Mouse (Mus musculus) stomach, postnatal 0 days (tissue): ENCODE results near the gene Ptpn1. TPM values are rescaled to one million over a fixed set of nuclear protein-coding genes. Genes with fewer than 3 reads are reported as not detected.
A peak's percentile ranks its signal among the peaks of the same experiment; 100 is the strongest.

Experiments used
- ATAC-seq: fragments of 200-750 bp; cut with Nextera tagmentation; 2 replicates; pipeline ENCODE4 v1.8.0; 2017; ENCODE audit not compliant: low FRiP score, low TSS enrichment
- DNase-seq: peaks from one replicate; pipeline ENCODE4 v3.0.0-alpha.2; 2016; ENCODE audit warnings: low spot score
- H3K27ac ChIP-seq: fragments of 300-500 bp; sonication (generic); replicated peaks from 2 replicates; pipeline ENCODE4 v1.5.1; 2014; ENCODE audit warnings: mild to moderate bottlenecking, control low read depth
- H3K27me3 ChIP-seq: fragments of 300-500 bp; sonication (generic); 2 replicates; pipeline ENCODE4 v1.6.1; 2014; ENCODE audit warnings: low read length; ENCODE audit not compliant: control insufficient read depth, insufficient read depth
- H3K36me3 ChIP-seq: fragments of 300-500 bp; sonication (generic); 2 replicates; pipeline ENCODE4 v1.6.1; 2014; ENCODE audit warnings: low read length, mixed read lengths; ENCODE audit not compliant: control insufficient read depth, insufficient read depth
- H3K4me1 ChIP-seq: fragments of 300-500 bp; sonication (generic); replicated peaks from 2 replicates; pipeline ENCODE4 v1.6.1; 2014; ENCODE audit warnings: antibody characterized with exemption; ENCODE audit not compliant: control insufficient read depth, insufficient read depth
- H3K4me2 ChIP-seq: fragments of 300-500 bp; sonication (generic); replicated peaks from 2 replicates; pipeline ENCODE4 v1.6.1; 2014; ENCODE audit warnings: low read depth, mild to moderate bottlenecking, control low read depth, moderate library complexity
- H3K4me3 ChIP-seq: fragments of 300-500 bp; sonication (generic); 2 replicates; pipeline ENCODE4 v1.5.1; 2014; ENCODE audit warnings: low read depth, low read length, control low read depth
- H3K9ac ChIP-seq: fragments of 300-500 bp; sonication (generic); 2 replicates; pipeline ENCODE4 v1.6.1; 2014; ENCODE audit warnings: mild to moderate bottlenecking, low read length, control low read depth, mixed read lengths
- H3K9me3 ChIP-seq: fragments of 300-500 bp; sonication (generic); 2 replicates; pipeline ENCODE4 v1.6.1; 2016; ENCODE audit warnings: low read length; ENCODE audit not compliant: control insufficient read depth
- CTCF ChIP-seq: IDR thresholded peaks from 2 replicates; pipeline ENCODE4 v1.5.1; 2016; ENCODE audit warnings: antibody characterized with exemption, low read depth, mild to moderate bottlenecking, moderate library complexity
- EP300 ChIP-seq: optimal IDR thresholded peaks from 2 replicates; pipeline ENCODE3; 2016; ENCODE audit warnings: antibody characterized with exemption
- WGBS: fragments of 180-500 bp; shearing (Covaris S2); extraction: QIAGEN DNeasy Blood & Tissue Kit; methylation state at CpG from one replicate; pipeline ENCODE4 v1.1.7; 2014; 5-methylcytosine and 5-hydroxymethylcytosine counted together
- polyA plus RNA-seq: library from polyadenylated mRNA; unstranded; fragments of >200 nt; fragmentation: Nextera tagmentation; extraction: Ambion mirVana; gene quantifications from 2 replicates; pipeline ENCODE4 v1.2.1, GENCODE M21; 2015

The Ptpn1 gene
- polyA plus RNA-seq, 1 experiment from 2014 or later = 51.1 TPM

DNA sequence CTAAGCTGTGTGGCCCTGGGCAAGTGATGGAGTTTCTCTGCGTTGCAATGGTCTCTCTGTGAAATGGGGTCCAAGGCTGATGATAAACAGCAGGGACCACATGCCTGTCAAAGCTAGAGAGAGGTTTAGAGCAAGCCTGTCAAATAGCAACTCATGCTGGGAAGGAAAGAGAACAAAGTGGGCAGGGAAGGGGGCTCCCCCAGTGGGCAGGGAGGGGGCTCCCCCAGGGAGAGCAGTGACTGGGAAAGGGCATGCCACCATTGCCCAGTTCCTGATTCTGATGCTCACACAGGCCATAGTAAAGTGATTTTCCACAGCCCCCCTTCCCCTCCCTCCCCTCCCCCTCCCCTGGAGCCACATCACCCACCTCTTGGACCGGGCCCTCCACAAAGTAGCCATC, 71.0 kb downstream of the Ptpn1 start:
- DNase-seq (no peak), ATAC-seq (no peak)
- 82% methylated on average over 1 of the region's 2 CpGs for WGBS
- H3K27me3 ChIP-seq = no peaks in the 10 kb centered on the region
- H3K27ac ChIP-seq = peak overlapping the region; percentile 70
- no peaks in the 10 kb centered on the region for H3K36me3 ChIP-seq
- H3K4me2 ChIP-seq = 0 out of 2 replicates have a peak overlapping the region, but pooled peaks have one; percentile 5
- no peaks in the 10 kb centered on the region for H3K4me1 ChIP-seq
- H3K9me3 ChIP-seq = no peaks in the 10 kb centered on the region
- H3K9ac ChIP-seq = no peak overlapping the region
- TF ChIP-seq CTCF (no peak), EP300 (no peak)
- H3K4me3 ChIP-seq = no peak overlapping the region

DNA sequence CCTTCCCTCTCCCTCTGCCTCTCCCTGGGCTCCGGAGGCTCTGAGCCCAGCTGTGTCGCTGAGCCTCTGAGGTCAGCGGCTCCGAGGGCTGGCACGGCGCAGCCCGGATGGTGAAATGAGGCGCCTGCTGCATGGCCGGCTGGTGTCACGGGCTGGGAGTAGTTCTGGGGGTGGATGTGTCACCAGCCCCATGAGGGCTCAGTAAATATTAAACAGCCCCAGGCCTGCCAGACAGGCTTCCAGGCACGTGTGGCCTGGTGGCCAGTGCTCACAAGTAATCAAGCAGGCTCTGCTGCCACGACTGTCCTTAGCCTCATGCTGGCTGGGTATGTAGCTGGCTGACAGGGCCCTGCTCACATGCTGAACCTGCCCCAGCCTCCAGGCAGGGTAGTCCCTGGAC, 71.6 kb downstream of the Ptpn1 start:
- TF ChIP-seq EP300 (no peak), CTCF (no peak)
- peak; percentile 71 for ATAC-seq
- DNase-seq = peak; percentile 71
- Histone ChIP-seq H3K9me3 (no peaks in the 10 kb centered on the region), H3K9ac (no peak overlapping the region; the same call in 1 of the 2 replicates), H3K4me2 (peak overlapping the region; percentile 5; the same call in 1 of the 2 replicates), H3K27me3 (no peaks in the 10 kb centered on the region), H3K4me1 (no peaks in the 10 kb centered on the region), H3K4me3 (no peak overlapping the region), H3K36me3 (no peaks in the 10 kb centered on the region), H3K27ac (peak overlapping the region; percentile 70)
- whole genome bisulfite sequencing = 50% methylated on average over 12 of the region's 12 CpGs

DNA sequence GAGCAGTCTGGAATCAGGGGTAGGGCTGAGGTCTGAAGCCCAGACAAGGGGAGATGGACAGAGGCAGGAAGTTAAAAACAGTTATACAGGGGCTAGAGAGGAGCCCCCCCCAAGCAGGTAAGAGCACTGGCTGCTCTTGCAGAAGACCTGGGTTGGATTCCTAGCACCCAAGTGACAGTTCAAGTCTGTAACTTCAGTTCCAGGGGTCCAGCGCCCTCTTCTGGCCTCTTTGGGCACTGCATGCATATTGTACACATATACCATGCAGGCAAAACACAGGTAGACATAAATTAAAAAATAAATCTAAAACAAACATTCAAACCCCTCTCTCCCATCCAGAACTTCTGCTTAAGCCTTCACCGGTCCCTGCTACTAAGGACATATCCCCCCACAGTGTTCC, 72.5 kb downstream of the Ptpn1 start:
- ATAC-seq = no peak
- H3K9me3 ChIP-seq = no peaks in the 10 kb centered on the region
- DNase-seq = no peak
- no peaks in the 10 kb centered on the region for H3K36me3 ChIP-seq
- H3K4me2 ChIP-seq = no peak overlapping the region
- TF ChIP-seq CTCF (peak; percentile 60), EP300 (no peak)
- no peaks in the 10 kb centered on the region for H3K27me3 ChIP-seq
- H3K9ac ChIP-seq = no peak overlapping the region
- H3K4me3 ChIP-seq = no peak overlapping the region
- H3K27ac ChIP-seq = no peak overlapping the region
- H3K4me1 ChIP-seq = no peaks in the 10 kb centered on the region
- WGBS = 71% methylated on average over 2 of the region's 2 CpGs

DNA sequence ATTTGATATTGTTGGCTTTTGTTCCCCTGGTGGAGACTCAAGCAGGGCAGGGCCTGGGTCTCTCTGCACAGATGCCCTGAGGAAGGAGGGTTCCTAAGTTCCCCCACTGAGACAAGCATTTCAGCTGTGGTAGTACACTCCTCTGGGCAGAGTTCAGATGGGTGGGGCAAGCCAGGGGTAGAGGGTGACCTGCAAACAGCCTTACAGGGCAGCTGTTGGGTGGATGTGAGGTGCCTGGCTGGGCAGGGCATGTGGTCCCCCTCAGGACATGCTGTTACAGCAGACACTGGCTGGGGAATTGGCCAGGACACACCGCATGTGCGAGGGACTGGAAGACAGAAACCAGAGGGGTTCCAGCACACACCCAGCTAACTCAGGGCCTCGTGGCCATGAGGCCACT, 73.1 kb downstream of the Ptpn1 start:
- WGBS = 77% methylated on average over 3 of the region's 3 CpGs
- Histone ChIP-seq H3K4me3 (no peak overlapping the region), H3K4me2 (no peak overlapping the region), H3K27me3 (no peaks in the 10 kb centered on the region), H3K9me3 (no peaks in the 10 kb centered on the region), H3K36me3 (no peaks in the 10 kb centered on the region), H3K4me1 (no peaks in the 10 kb centered on the region), H3K27ac (no peak overlapping the region), H3K9ac (no peak overlapping the region)
- ATAC-seq (no peak), DNase-seq (no peak)
- TF ChIP-seq CTCF = no peak
- TF ChIP-seq EP300 = no peak

DNA sequence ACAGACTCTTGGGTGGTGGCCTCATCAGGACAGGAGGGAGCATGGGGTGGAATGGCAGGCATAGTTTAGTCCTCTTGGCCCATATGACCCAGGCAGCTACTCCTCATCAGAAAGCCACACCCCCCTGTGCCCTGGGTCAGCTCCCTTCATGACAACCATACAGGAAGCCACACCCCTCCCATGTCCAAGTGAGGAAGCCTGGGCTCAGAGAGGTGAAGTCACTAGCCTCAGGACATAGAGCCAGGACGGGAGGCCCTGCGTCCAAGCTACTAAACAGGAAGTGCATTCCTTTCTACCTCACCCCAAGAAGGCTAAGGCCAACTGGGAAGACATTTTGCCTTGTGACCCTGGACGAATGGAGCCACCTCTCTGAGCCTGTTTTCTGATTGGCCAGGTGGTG, 73.8 kb downstream of the Ptpn1 start:
- 28% methylated on average over 3 of the region's 3 CpGs for WGBS
- Histone ChIP-seq H3K4me1 (no peaks in the 10 kb centered on the region), H3K27ac (peak overlapping the region; percentile 35; the same call in 1 of the 2 replicates), H3K4me2 (no peak overlapping the region), H3K36me3 (no peaks in the 10 kb centered on the region), H3K9me3 (no peaks in the 10 kb centered on the region), H3K27me3 (no peaks in the 10 kb centered on the region), H3K4me3 (no peak overlapping the region), H3K9ac (no peak overlapping the region)
- no peak for TF ChIP-seq CTCF
- TF ChIP-seq EP300 = no peak
- DNase-seq (peak; percentile 62), ATAC-seq (peak; percentile 73)

DNA sequence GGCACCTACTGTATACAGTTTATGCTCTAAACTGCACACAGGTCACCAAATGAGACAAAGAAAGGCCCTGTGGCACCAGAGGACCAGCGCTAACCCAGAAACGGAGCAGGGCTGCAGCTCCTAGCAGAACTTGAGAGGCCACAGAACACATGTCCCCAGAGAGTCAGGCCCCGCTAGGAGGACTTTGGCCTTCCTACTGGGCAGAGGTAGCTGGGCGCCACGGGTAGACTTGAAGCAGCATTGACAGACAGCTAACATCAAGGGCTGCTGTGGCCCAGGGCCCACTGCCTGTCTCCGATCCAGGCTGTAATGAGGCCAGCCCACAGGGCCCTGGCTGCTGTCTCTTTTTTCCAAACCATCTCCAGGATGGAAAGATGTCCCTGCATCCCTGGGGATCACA, 74.6 kb downstream of the Ptpn1 start:
- H3K4me1 ChIP-seq = no peaks in the 10 kb centered on the region
- H3K4me3 ChIP-seq = no peak overlapping the region
- no peak overlapping the region for H3K4me2 ChIP-seq
- no peaks in the 10 kb centered on the region for H3K27me3 ChIP-seq
- DNase-seq (no peak), ATAC-seq (no peak)
- no peak overlapping the region for H3K9ac ChIP-seq
- 76% methylated on average over 6 of the region's 6 CpGs for WGBS
- H3K36me3 ChIP-seq = no peaks in the 10 kb centered on the region
- H3K9me3 ChIP-seq = no peaks in the 10 kb centered on the region
- TF ChIP-seq EP300 = no peak
- no peak for TF ChIP-seq CTCF
- 0 out of 2 replicates have a peak overlapping the region, but pooled peaks have one; percentile 18 for H3K27ac ChIP-seq
